Mouse (Mus musculus): Measurements from ENCODE around the gene Flywch2.

Gene Flywch2

GRCm38 (mm10) chr17:23748026-23748425 is 37.9 kb downstream of the Flywch2 start:
- no peak for DNase-seq

- DNase-seq: no peak
These were observed 38.4 kb downstream of the Flywch2 start for GRCm38 (mm10) chr17:23747471-23747870.

- no peak for DNase-seq
These were observed 39.1 kb downstream of the Flywch2 start for GRCm38 (mm10) chr17:23746767-23747166.

- no peak for DNase-seq
These were observed 39.6 kb downstream of the Flywch2 start for GRCm38 (mm10) chr17:23746311-23746710.

GRCm38 (mm10) chr17:23745301-23746251 is 40.3 kb downstream of the Flywch2 start, which contains the start of gene Kremen2:
Kremen2 (minus strand) TSS chr17:23745833.
- no peak for DNase-seq

- no peak for DNase-seq
These were observed 41.2 kb downstream of the Flywch2 start for GRCm38 (mm10) chr17:23744651-23745050.

GRCm38 (mm10) chr17:23744076-23744475 is 41.8 kb downstream of the Flywch2 start:
- no peak for DNase-seq

- no peak for DNase-seq
These were observed 42.9 kb downstream of the Flywch2 start for GRCm38 (mm10) chr17:23742941-23743340.

- DNase-seq: no peak
These were observed 43.6 kb downstream of the Flywch2 start for GRCm38 (mm10) chr17:23742210-23742793.

- peak; percentile 59 for DNase-seq
These were observed 44.3 kb downstream of the Flywch2 start for GRCm38 (mm10) chr17:23741359-23742209.

- DNase-seq: peak; percentile 70
These were observed 45.3 kb downstream of the Flywch2 start, which contains the start of gene Paqr4 for GRCm38 (mm10) chr17:23740598-23741021. Paqr4 (minus strand) TSS chr17:23740867.

GRCm38 (mm10) chr17:23740136-23740584 is 45.7 kb downstream of the Flywch2 start:
- DNase-seq: peak; percentile 94

- DNase-seq: peak; percentile 62
These were observed 46.4 kb downstream of the Flywch2 start for GRCm38 (mm10) chr17:23739202-23740135.

GRCm38 (mm10) chr17:23738836-23739201 is 47.1 kb downstream of the Flywch2 start:
- no peak for DNase-seq

GRCm38 (mm10) chr17:23737493-23738445 is 48.1 kb downstream of the Flywch2 start:
- peak; percentile 59 for DNase-seq

GRCm38 (mm10) chr17:23734341-23734740 is 51.5 kb downstream of the Flywch2 start:
- no peak for DNase-seq

- DNase-seq: no peak
These were observed 55.4 kb downstream of the Flywch2 start for GRCm38 (mm10) chr17:23730441-23730840.

Data from cerebellum, adult 9-10 months (tissue).